Mouse (Mus musculus): ENCODE results near the gene B3gat2.

Gene B3gat2

GRCm38 (mm10) chr1:23836630-23837029 is 75.1 kb downstream of the B3gat2 start:
- no peak for DNase-seq

- DNase-seq, result no peak
These were observed 79.4 kb downstream of the B3gat2 start for GRCm38 (mm10) chr1:23840924-23841323.

GRCm38 (mm10) chr1:23842629-23843028 is 81.1 kb downstream of the B3gat2 start:
- DNase-seq, result no peak

- DNase-seq, result no peak
These were observed 82.2 kb downstream of the B3gat2 start for GRCm38 (mm10) chr1:23843790-23844189.

GRCm38 (mm10) chr1:23845007-23845406 is 83.5 kb downstream of the B3gat2 start:
- no peak for DNase-seq

GRCm38 (mm10) chr1:23846044-23846680 is 84.6 kb downstream of the B3gat2 start:
- no peak for DNase-seq

- DNase-seq, result no peak
These were observed 94.1 kb downstream of the B3gat2 start for GRCm38 (mm10) chr1:23855623-23856022.

GRCm38 (mm10) chr1:23860944-23861343 is 99.4 kb downstream of the B3gat2 start:
- no peak for DNase-seq

- DNase-seq, result no peak
These were observed 104.0 kb downstream of the B3gat2 start for GRCm38 (mm10) chr1:23865566-23865965.

- no peak for DNase-seq
These were observed 105.9 kb downstream of the B3gat2 start for GRCm38 (mm10) chr1:23867350-23867862.

GRCm38 (mm10) chr1:23872194-23872593 is 110.6 kb downstream of the B3gat2 start:
- no peak for DNase-seq

GRCm38 (mm10) chr1:23882681-23883080 is 121.1 kb downstream of the B3gat2 start:
- DNase-seq, result no peak

- no peak for DNase-seq
These were observed 122.6 kb downstream of the B3gat2 start for GRCm38 (mm10) chr1:23884087-23884668.

GRCm38 (mm10) chr1:23884914-23885313 is 123.4 kb downstream of the B3gat2 start:
- no peak for DNase-seq

- no peak for DNase-seq
These were observed 130.5 kb downstream of the B3gat2 start for GRCm38 (mm10) chr1:23892072-23892471.

Data from liver (tissue).